Mouse (Mus musculus): ENCODE results near the gene Etd. TPM values are rescaled to one million over a fixed set of nuclear protein-coding genes. Genes with fewer than 3 reads are reported as not detected.
"Not testable (repeated sequence)": the region's sequence is repeated elsewhere in the genome, so short reads cannot be mapped to it uniquely, and the experiment has no call there.

The Etd gene
- total RNA-seq (2021): not detected
- long read RNA-seq, experiment 1: 0 reads
- long read RNA-seq, experiment 2: 0 reads

DNA sequence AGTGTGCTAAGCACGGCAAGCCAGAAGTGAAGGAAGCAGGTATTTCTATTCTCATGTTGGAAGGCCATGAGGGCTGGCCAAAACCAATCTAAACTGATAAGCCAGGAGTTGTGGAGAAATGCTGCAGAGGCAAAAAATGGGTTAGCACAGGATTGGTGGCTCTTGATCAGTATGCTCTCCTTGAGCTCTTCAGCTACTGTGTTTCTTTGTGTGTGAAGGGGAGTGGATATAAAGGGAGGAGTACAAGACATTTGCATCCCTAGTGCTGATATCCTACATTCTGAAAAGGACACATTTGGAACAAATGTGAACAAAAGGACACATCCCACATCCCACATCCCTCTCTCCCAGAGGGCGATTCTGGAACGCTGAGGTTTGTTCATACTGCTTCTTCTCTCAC lies at the start of gene Etd:
Gene Etd, plus strand, starts transcription at position 301 of the 400 bp plus-strand sequence.
- no peak for DNase-seq (ENCODE audit: low spot score in 2 of 2)

DNA sequence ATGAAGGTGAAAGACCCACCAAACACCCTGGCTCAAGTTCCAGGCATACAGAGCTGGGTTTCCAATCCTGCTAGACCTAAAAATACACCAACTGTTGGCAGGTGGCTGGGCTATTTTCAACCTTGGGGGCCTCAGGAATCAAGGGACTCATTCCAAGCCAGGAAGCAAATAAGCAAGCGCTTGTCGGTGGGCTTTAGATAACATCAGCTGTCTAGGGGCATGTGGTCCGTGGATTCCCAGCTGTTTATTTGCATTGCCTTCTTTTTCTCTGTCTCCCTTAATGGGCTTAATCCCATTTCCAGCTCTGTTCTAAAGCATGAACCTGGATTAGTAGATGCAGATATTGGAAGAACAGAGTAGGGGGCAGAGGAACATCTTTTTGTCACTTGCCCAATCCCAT lies 48.4 kb upstream of the Etd start:
- DNase-seq (ENCODE audit: low spot score in 2 of 2): no peak

DNA sequence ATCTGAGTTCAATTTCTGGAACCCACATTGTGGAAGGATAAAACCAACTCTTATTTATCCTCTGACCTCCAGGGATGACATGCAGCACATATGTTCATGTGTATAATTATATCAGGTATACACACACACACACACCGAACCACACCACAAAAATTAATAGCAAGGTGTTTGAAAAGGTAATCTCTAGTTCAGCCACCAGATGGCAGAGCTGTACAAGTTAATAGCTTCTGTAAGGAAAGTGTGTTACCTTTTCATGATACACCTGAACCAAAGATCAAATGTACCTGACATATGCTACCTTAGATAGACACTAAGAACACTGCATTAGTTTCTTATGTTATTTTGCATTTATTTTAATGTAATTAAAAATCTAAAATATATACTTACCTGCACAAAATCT lies 1.8 kb upstream of the Etd start:
- DNase-seq (ENCODE audit: low spot score in 2 of 2): no peak

DNA sequence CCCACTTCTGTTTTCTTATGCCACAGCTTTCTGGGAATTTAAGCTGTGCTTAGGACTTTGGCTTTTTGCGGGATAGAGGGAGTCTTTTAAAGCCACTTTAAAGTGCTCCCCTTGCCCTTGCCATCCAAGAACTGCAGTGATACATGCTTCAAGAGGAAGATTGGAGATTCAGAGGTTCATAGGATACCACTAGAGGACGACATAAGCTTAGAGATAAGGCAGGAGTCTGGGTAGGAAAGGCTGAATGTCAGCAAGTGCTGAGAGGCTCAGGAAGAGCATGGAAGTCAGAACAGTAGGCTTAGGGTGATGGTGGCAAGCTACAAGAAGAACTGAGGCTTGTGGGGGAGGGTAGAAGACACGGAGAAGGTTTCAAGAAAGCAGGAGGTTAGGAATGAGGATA lies 24.9 kb downstream of the Etd start:
- DNase-seq (ENCODE audit: low spot score in 2 of 2): peak in 1 of 2 experiments; percentile 9

DNA sequence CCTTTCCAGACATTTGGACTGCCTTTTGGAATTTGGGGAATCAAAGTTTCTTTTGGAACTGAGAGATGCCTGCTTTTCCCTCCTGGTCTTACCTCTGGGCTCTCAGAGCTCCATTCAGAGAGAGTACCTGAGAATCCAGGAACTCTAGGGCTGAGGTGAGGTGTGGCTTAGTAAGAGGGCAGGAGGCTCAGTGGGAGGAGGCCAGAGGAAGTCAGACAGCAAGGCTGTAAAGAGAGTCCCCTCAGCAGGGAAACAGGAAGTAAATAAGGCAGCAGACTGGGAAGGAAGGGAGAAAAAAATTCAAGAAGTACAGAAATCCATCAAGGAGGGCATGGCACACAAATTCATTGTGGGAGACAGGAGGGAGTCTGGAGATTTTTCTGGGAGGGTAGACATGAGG lies 29.5 kb downstream of the Etd start:
- DNase-seq (ENCODE audit: low spot score in 2 of 2): not testable (repeated sequence)

Other genes starting within 250 kb of the Etd start
- gene Plac1, start 194.8 kb upstream of the Etd start, total RNA-seq (2021): not detected
- gene Fam122b, start 165.1 kb upstream of the Etd start, total RNA-seq (2021): 1 to 10 TPM; 3.0 to 3.6 TPM
- not detected for gene Fam122c, start 161.5 kb upstream of the Etd start, total RNA-seq (2021)
- 10 to 100 TPM; 13.5 to 17.1 TPM for gene Mospd1, start 64.4 kb upstream of the Etd start, total RNA-seq (2021)
- gene Rtl8c, start 173.1 kb downstream of the Etd start, total RNA-seq (2021): 100 to 1,000 TPM; 122 to 132 TPM
- not detected for gene Gm14597, start 174.1 kb downstream of the Etd start, total RNA-seq (2021)
- gene Rtl8a, start 208.8 kb downstream of the Etd start, total RNA-seq (2021): 100 to 1,000 TPM; 205 to 293 TPM
- 100 to 1,000 TPM; 184 to 221 TPM for gene Rtl8b, start 235.5 kb downstream of the Etd start, total RNA-seq (2021)